Mouse (Mus musculus): Measurements from ENCODE around the gene Fam3c. TPM values are rescaled to one million over a fixed set of nuclear protein-coding genes. Genes with fewer than 3 reads are reported as not detected.

Gene Fam3c
- total and polyA plus RNA-seq, 3 experiments, result 28.2 to 396 (median 30.7) TPM

DNA sequence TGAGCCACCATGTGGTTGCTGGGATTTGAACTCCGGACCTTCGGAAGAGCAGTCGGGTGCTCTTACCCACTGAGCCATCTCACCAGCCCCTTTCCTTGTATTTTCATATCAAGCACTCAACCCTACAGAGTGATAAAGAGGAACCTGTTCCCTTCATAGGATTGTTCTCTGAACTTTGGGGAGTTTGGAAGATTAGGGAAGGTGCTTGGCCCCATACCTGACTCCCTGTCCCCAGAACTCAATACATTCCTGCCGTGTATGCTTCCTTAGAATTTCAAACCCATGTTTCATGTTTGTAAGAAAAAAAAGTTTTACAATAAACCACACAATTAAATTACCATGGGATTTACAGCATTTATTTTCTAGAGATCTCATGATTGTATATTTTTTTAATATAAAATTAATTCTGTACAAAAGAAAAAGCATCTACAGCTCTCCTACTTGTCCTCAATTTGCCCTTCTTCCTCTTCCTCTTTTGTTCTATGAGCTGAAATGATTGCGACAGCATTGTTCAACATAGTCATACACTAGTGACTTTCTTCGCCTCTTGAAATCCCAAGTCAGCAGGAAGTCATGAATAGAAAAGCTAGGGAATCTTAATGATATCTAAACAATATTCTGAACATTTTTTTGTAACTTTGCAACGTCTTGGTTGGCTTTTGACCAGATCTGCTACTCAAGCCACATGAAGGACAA lies 42.2 kb upstream of the Fam3c start:
- Histone ChIP-seq H3K79me2 (ENCODE audit: control insufficient read depth, insufficient read depth, low read length, poor library complexity) (no peaks in the 10 kb centered on the region), H3K36me3 (ENCODE audit: control insufficient read depth in 1 of 2, insufficient read depth in 2 of 2, low read length in 2 of 2) (peaks cover 0 to 2% of the 10 kb centered on the region in 2 experiments; a peak in 2 of 4 replicates), H3K27ac (ENCODE audit: control insufficient read depth, low read depth, low read length) (no peak overlapping the region), H3K9ac (ENCODE audit: control insufficient read depth, low read depth, low read length, poor library complexity, severe bottlenecking) (no peak overlapping the region), H3K4me1 (ENCODE audit: control insufficient read depth in 1 of 2, insufficient read depth in 2 of 2, low read length in 2 of 2) (0 out of 4 replicates have a peak, but pooled peaks cover 0 to 5% of the 10 kb centered on the region in 2 experiments), H3K9me3 (replicated peaks; ENCODE audit: insufficient read depth, low read length) (no peaks in the 10 kb centered on the region), H3K4me3 (ENCODE audit: control insufficient read depth in 1 of 2, insufficient read depth in 1 of 2, low read depth in 2 of 2, low read length in 2 of 2) (no peak overlapping the region), H3K27me3 (ENCODE audit: control insufficient read depth in 1 of 2, insufficient read depth in 2 of 2, low read length in 2 of 2) (no peaks in the 10 kb centered on the region; a peak in 2 of 4 replicates)
- peak; percentile 12 for DNase-seq (ENCODE audit: low read depth, low spot score)
- no peak for TF ChIP-seq TCF12 (IDR thresholded peaks at IDR 0.05; ENCODE audit: low read depth, low read length)
- TF ChIP-seq E2F4 (IDR thresholded peaks at IDR 0.05; ENCODE audit: borderline replicate concordance, low read depth, low read length), result no peak
- TF ChIP-seq RAD21 (IDR thresholded peaks at IDR 0.05; ENCODE audit: low read depth, low read length), result no peak

DNA sequence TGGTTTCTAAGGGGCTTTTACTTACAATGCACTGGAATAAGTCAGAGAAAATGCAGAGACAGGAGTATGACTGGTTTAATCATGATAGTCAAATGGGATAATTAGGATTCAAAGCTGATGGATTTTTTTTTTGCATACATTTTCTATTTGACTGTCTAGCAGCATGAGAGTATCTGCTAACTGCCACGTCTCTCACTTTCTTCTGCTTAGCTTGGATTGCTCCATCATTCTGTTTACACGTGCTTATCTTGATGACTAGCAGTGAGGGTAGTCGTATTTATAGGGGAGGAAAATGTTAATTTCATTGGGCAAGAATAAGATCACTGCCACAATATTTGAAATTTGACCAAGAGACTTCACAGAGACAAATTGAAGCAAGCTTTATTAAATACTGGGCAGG lies 39.2 kb upstream of the Fam3c start:
- H3K4me3 ChIP-seq (ENCODE audit: control insufficient read depth in 1 of 2, insufficient read depth in 1 of 2, low read depth in 2 of 2, low read length in 2 of 2), result no peak overlapping the region
- H3K4me1 ChIP-seq (ENCODE audit: control insufficient read depth in 1 of 2, insufficient read depth in 2 of 2, low read length in 2 of 2), result no peaks in the 10 kb centered on the region
- H3K79me2 ChIP-seq (ENCODE audit: control insufficient read depth, insufficient read depth, low read length, poor library complexity), result no peaks in the 10 kb centered on the region
- no peak overlapping the region for H3K9ac ChIP-seq (ENCODE audit: control insufficient read depth, low read depth, low read length, poor library complexity, severe bottlenecking)
- no peaks in the 10 kb centered on the region for H3K9me3 ChIP-seq (replicated peaks; ENCODE audit: insufficient read depth, low read length)
- peaks cover 0 to 1% of the 10 kb centered on the region in 2 experiments; a peak in 3 of 4 replicates for H3K27me3 ChIP-seq (ENCODE audit: control insufficient read depth in 1 of 2, insufficient read depth in 2 of 2, low read length in 2 of 2)
- no peak overlapping the region for H3K27ac ChIP-seq (ENCODE audit: control insufficient read depth, low read depth, low read length)
- H3K36me3 ChIP-seq (ENCODE audit: control insufficient read depth in 1 of 2, insufficient read depth in 2 of 2, low read length in 2 of 2), result no peaks in the 10 kb centered on the region
- TF ChIP-seq POLR2AphosphoS2 (IDR thresholded peaks at IDR 0.05; ENCODE audit: low read length) (no peak), MYC (IDR thresholded peaks at IDR 0.05; ENCODE audit: low read depth, low read length) (no peak)
- no peak for DNase-seq (ENCODE audit: low read depth, low spot score)

DNA sequence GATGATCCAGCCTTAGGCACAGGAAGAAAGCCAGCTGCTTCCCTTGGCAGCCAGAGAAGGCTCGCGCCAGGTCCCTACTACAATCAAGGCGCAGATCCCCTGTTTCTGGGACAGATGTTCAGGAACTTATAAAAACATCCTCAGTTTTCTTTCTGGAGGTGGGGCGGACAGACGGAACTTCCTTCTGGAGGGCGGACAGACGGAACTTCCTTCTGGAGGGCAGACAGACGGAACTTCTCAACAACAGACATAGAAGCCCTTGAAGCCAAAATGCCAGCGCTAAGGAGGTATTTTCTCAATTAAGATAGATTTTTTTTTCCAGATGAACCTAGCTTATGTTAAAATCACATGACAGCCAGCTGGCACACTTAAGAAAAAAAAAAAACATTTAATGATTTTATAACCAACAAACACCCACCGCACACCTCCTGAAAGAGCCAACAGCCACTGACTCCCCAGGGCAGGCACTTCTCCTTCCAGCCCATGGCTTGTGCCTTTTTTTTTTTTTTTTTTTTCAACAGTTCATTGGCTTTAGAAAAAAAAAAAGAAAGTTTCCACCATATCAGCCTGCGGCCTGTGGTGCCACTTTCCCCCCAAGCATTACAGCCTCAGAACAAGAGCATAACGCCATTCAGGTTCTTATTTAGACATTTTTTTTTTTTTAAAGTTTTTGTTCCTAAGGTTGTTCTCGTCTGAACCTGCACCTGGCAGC lies 34.8 kb upstream of the Fam3c start:
- no peaks in the 10 kb centered on the region for H3K4me1 ChIP-seq (ENCODE audit: control insufficient read depth in 1 of 2, insufficient read depth in 2 of 2, low read length in 2 of 2)
- H3K79me2 ChIP-seq (ENCODE audit: control insufficient read depth, insufficient read depth, low read length, poor library complexity), result no peaks in the 10 kb centered on the region
- peaks cover 0 to 4% of the 10 kb centered on the region in 2 experiments; a peak in 2 of 4 replicates for H3K27me3 ChIP-seq (ENCODE audit: control insufficient read depth in 1 of 2, insufficient read depth in 2 of 2, low read length in 2 of 2)
- H3K36me3 ChIP-seq (ENCODE audit: control insufficient read depth in 1 of 2, insufficient read depth in 2 of 2, low read length in 2 of 2), result no peaks in the 10 kb centered on the region
- no peak overlapping the region for H3K27ac ChIP-seq (ENCODE audit: control insufficient read depth, low read depth, low read length)
- DNase-seq (ENCODE audit: low read depth, low spot score), result no peak
- no peak overlapping the region for H3K4me3 ChIP-seq (ENCODE audit: control insufficient read depth in 1 of 2, insufficient read depth in 1 of 2, low read depth in 2 of 2, low read length in 2 of 2)
- TF ChIP-seq ZNF384 (IDR thresholded peaks at IDR 0.05; ENCODE audit: low read depth, low read length), result peak; percentile 53; the same call in 1 of the 2 replicates
- TF ChIP-seq BHLHE40 (IDR thresholded peaks at IDR 0.05; ENCODE audit: borderline replicate concordance, low read depth, low read length), result no peak
- no peaks in the 10 kb centered on the region for H3K9me3 ChIP-seq (replicated peaks; ENCODE audit: insufficient read depth, low read length)
- no peak overlapping the region for H3K9ac ChIP-seq (ENCODE audit: control insufficient read depth, low read depth, low read length, poor library complexity, severe bottlenecking)

Measured in MEL (cell line).